Mouse (Mus musculus): ENCODE measurements around the gene Lrrfip1. TPM values are rescaled to one million over a fixed set of nuclear protein-coding genes. Genes with fewer than 3 reads are reported as not detected.

Gene Lrrfip1
- polyA plus RNA-seq, 1 experiment = 50.7 TPM

- Histone ChIP-seq H3K27me3 (ENCODE audit: control insufficient read depth, insufficient read depth, low read length) (no peaks in the 10 kb centered on the region), H3K4me3 (replicated peaks; ENCODE audit: insufficient read depth, low read depth, low read length) (no peak overlapping the region), H3K27ac (ENCODE audit: insufficient read depth, low read length) (no peak overlapping the region), H3K4me1 (ENCODE audit: control insufficient read depth, insufficient read depth, low read length) (peaks cover 4% of the 10 kb centered on the region; the same call in 1 of the 2 replicates)
- no peak for TF ChIP-seq POLR2A (IDR thresholded peaks at IDR 0.05; ENCODE audit: borderline replicate concordance, insufficient read depth, low read length)
- no peak for TF ChIP-seq CTCF (IDR thresholded peaks at IDR 0.05; ENCODE audit: borderline replicate concordance, insufficient read depth, low read depth, low read length)
- DNase-seq = no peak
- 78% methylated on average over 7 of the region's 7 CpGs for WGBS
These were observed 17.0 kb downstream of the Lrrfip1 start for GRCm38 (mm10) chr1:91015571-91015970.

- TF ChIP-seq POLR2A (IDR thresholded peaks at IDR 0.05; ENCODE audit: borderline replicate concordance, insufficient read depth, low read length) (no peak), CTCF (IDR thresholded peaks at IDR 0.05; ENCODE audit: borderline replicate concordance, insufficient read depth, low read depth, low read length) (no peak)
- Histone ChIP-seq H3K27ac (ENCODE audit: insufficient read depth, low read length) (no peak overlapping the region), H3K4me1 (ENCODE audit: control insufficient read depth, insufficient read depth, low read length) (peaks cover 4% of the 10 kb centered on the region; the same call in 1 of the 2 replicates), H3K27me3 (ENCODE audit: control insufficient read depth, insufficient read depth, low read length) (no peaks in the 10 kb centered on the region), H3K4me3 (replicated peaks; ENCODE audit: insufficient read depth, low read depth, low read length) (no peak overlapping the region)
- WGBS = 16% methylated on average over 20 of the region's 20 CpGs
- peak; percentile 29 to 38 for DNase-seq
These were observed 18.7 kb downstream of the Lrrfip1 start for GRCm38 (mm10) chr1:91017111-91017758.

GRCm38 (mm10) chr1:91019346-91019745, 20.8 kb downstream of the Lrrfip1 start:
- no peaks in the 10 kb centered on the region for H3K4me1 ChIP-seq (ENCODE audit: control insufficient read depth, insufficient read depth, low read length)
- TF ChIP-seq POLR2A (IDR thresholded peaks at IDR 0.05; ENCODE audit: borderline replicate concordance, insufficient read depth, low read length) (no peak), CTCF (IDR thresholded peaks at IDR 0.05; ENCODE audit: borderline replicate concordance, insufficient read depth, low read depth, low read length) (no peak)
- WGBS = 98% methylated on average over 2 of the region's 2 CpGs
- no peak overlapping the region for H3K27ac ChIP-seq (ENCODE audit: insufficient read depth, low read length)
- no peak overlapping the region for H3K4me3 ChIP-seq (replicated peaks; ENCODE audit: insufficient read depth, low read depth, low read length)
- no peak for DNase-seq
- H3K27me3 ChIP-seq (ENCODE audit: control insufficient read depth, insufficient read depth, low read length) = no peaks in the 10 kb centered on the region

- H3K4me1 ChIP-seq (ENCODE audit: control insufficient read depth, insufficient read depth, low read length) = no peaks in the 10 kb centered on the region
- no peak overlapping the region for H3K4me3 ChIP-seq (replicated peaks; ENCODE audit: insufficient read depth, low read depth, low read length)
- no peak overlapping the region for H3K27ac ChIP-seq (ENCODE audit: insufficient read depth, low read length)
- 69% methylated on average over 3 of the region's 3 CpGs for WGBS
- TF ChIP-seq POLR2A (IDR thresholded peaks at IDR 0.05; ENCODE audit: borderline replicate concordance, insufficient read depth, low read length) = no peak
- peak; percentile 39; the same call in 1 of the 2 replicates for TF ChIP-seq CTCF (IDR thresholded peaks at IDR 0.05; ENCODE audit: borderline replicate concordance, insufficient read depth, low read depth, low read length)
- no peaks in the 10 kb centered on the region for H3K27me3 ChIP-seq (ENCODE audit: control insufficient read depth, insufficient read depth, low read length)
- DNase-seq = no peak
These were observed 22.8 kb downstream of the Lrrfip1 start for GRCm38 (mm10) chr1:91021304-91021703.

GRCm38 (mm10) chr1:91022157-91022895, 23.8 kb downstream of the Lrrfip1 start:
- Histone ChIP-seq H3K4me3 (replicated peaks; ENCODE audit: insufficient read depth, low read depth, low read length) (no peak overlapping the region), H3K27ac (ENCODE audit: insufficient read depth, low read length) (no peak overlapping the region), H3K4me1 (ENCODE audit: control insufficient read depth, insufficient read depth, low read length) (no peaks in the 10 kb centered on the region), H3K27me3 (ENCODE audit: control insufficient read depth, insufficient read depth, low read length) (no peaks in the 10 kb centered on the region)
- DNase-seq = no peak
- WGBS = 74% methylated on average over 11 of the region's 11 CpGs
- TF ChIP-seq CTCF (IDR thresholded peaks at IDR 0.05; ENCODE audit: borderline replicate concordance, insufficient read depth, low read depth, low read length) = no peak
- TF ChIP-seq POLR2A (IDR thresholded peaks at IDR 0.05; ENCODE audit: borderline replicate concordance, insufficient read depth, low read length) = no peak

- 86% methylated on average over 5 of the region's 5 CpGs for WGBS
- Histone ChIP-seq H3K4me1 (ENCODE audit: control insufficient read depth, insufficient read depth, low read length) (no peaks in the 10 kb centered on the region), H3K4me3 (replicated peaks; ENCODE audit: insufficient read depth, low read depth, low read length) (no peak overlapping the region), H3K27me3 (ENCODE audit: control insufficient read depth, insufficient read depth, low read length) (no peaks in the 10 kb centered on the region), H3K27ac (ENCODE audit: insufficient read depth, low read length) (no peak overlapping the region)
- no peak for TF ChIP-seq CTCF (IDR thresholded peaks at IDR 0.05; ENCODE audit: borderline replicate concordance, insufficient read depth, low read depth, low read length)
- TF ChIP-seq POLR2A (IDR thresholded peaks at IDR 0.05; ENCODE audit: borderline replicate concordance, insufficient read depth, low read length) = no peak
- DNase-seq = no peak
These were observed 24.7 kb downstream of the Lrrfip1 start for GRCm38 (mm10) chr1:91023230-91023629.

GRCm38 (mm10) chr1:91023960-91024359, 25.4 kb downstream of the Lrrfip1 start:
- DNase-seq = no peak
- H3K4me1 ChIP-seq (ENCODE audit: control insufficient read depth, insufficient read depth, low read length) = no peaks in the 10 kb centered on the region
- no peaks in the 10 kb centered on the region for H3K27me3 ChIP-seq (ENCODE audit: control insufficient read depth, insufficient read depth, low read length)
- no peak overlapping the region for H3K4me3 ChIP-seq (replicated peaks; ENCODE audit: insufficient read depth, low read depth, low read length)
- no peak overlapping the region for H3K27ac ChIP-seq (ENCODE audit: insufficient read depth, low read length)
- TF ChIP-seq CTCF (IDR thresholded peaks at IDR 0.05; ENCODE audit: borderline replicate concordance, insufficient read depth, low read depth, low read length) (no peak), POLR2A (IDR thresholded peaks at IDR 0.05; ENCODE audit: borderline replicate concordance, insufficient read depth, low read length) (no peak)
- 88% methylated on average over 9 of the region's 9 CpGs for WGBS

- Histone ChIP-seq H3K4me1 (ENCODE audit: control insufficient read depth, insufficient read depth, low read length) (no peaks in the 10 kb centered on the region), H3K27ac (ENCODE audit: insufficient read depth, low read length) (no peak overlapping the region), H3K4me3 (replicated peaks; ENCODE audit: insufficient read depth, low read depth, low read length) (no peak overlapping the region), H3K27me3 (ENCODE audit: control insufficient read depth, insufficient read depth, low read length) (no peaks in the 10 kb centered on the region)
- 60% methylated on average over 3 of the region's 3 CpGs for WGBS
- TF ChIP-seq POLR2A (IDR thresholded peaks at IDR 0.05; ENCODE audit: borderline replicate concordance, insufficient read depth, low read length) (no peak), CTCF (IDR thresholded peaks at IDR 0.05; ENCODE audit: borderline replicate concordance, insufficient read depth, low read depth, low read length) (no peak)
- DNase-seq = no peak
These were observed 25.9 kb downstream of the Lrrfip1 start for GRCm38 (mm10) chr1:91024464-91024863.
